Mouse (Mus musculus) kidney, embryonic 16.5 days (tissue): Measurements from ENCODE around the gene Gng3. TPM values are rescaled to one million over a fixed set of nuclear protein-coding genes. Genes with fewer than 3 reads are reported as not detected.

Source experiments
- ATAC-seq: fragments of 200-750 bp; cut with Nextera tagmentation; 2 replicates; pipeline ENCODE4 v1.8.0; 2017; ENCODE audit warnings: moderate TSS enrichment; ENCODE audit not compliant: low FRiP score, low TSS enrichment
- H3K27ac ChIP-seq: fragments of 300-500 bp; sonication (generic); 2 replicates; pipeline ENCODE4 v1.5.1; 2014; ENCODE audit warnings: low read length
- H3K27me3 ChIP-seq: fragments of 300-500 bp; sonication (generic); 2 replicates; pipeline ENCODE4 v1.6.1; 2014; ENCODE audit warnings: low read length, control low read depth, mixed read lengths; ENCODE audit not compliant: insufficient read depth
- H3K36me3 ChIP-seq: fragments of 300-500 bp; sonication (generic); 2 replicates; pipeline ENCODE4 v1.6.1; 2014; ENCODE audit warnings: low read length, control low read depth, mixed read lengths; ENCODE audit not compliant: insufficient read depth
- H3K4me1 ChIP-seq: fragments of 300-500 bp; sonication (generic); 2 replicates; pipeline ENCODE4 v1.6.1; 2014; ENCODE audit warnings: low read length, control low read depth, mixed read lengths; ENCODE audit not compliant: insufficient read depth
- H3K4me2 ChIP-seq: fragments of 300-500 bp; sonication (generic); replicated peaks from 2 replicates; pipeline ENCODE4 v1.6.1; 2014; ENCODE audit warnings: low read depth, low read length
- H3K4me3 ChIP-seq: fragments of 300-500 bp; sonication (generic); 2 replicates; pipeline ENCODE4 v1.5.1; 2014; ENCODE audit warnings: mild to moderate bottlenecking, low read length
- H3K9ac ChIP-seq: fragments of 300-500 bp; sonication (generic); replicated peaks from 2 replicates; pipeline ENCODE4 v1.6.1; 2014; ENCODE audit warnings: low read length
- H3K9me3 ChIP-seq: fragments of 300-500 bp; sonication (generic); 2 replicates; pipeline ENCODE4 v1.6.1; 2016; ENCODE audit warnings: low read length, control low read depth
- WGBS: fragments of 180-500 bp; shearing (Covaris S2); extraction: QIAGEN DNeasy Blood & Tissue Kit; methylation state at CpG from one replicate; pipeline ENCODE4 v1.1.7; 2014; 5-methylcytosine and 5-hydroxymethylcytosine counted together
- microRNA-seq: library from miRNA; unstranded; fragments of <30 nt; microRNA quantifications from one replicate; pipeline ENCODE4, GENCODE M21; 2016
- polyA plus RNA-seq: library from polyadenylated mRNA; unstranded; fragments of >200 nt; fragmentation: Nextera tagmentation; extraction: Ambion mirVana; gene quantifications from 2 replicates; pipeline ENCODE4 v1.2.1, GENCODE M21; 2015

The Gng3 gene
- polyA plus RNA-seq, 1 experiment from 2014 or later = 3.2 TPM

DNA sequence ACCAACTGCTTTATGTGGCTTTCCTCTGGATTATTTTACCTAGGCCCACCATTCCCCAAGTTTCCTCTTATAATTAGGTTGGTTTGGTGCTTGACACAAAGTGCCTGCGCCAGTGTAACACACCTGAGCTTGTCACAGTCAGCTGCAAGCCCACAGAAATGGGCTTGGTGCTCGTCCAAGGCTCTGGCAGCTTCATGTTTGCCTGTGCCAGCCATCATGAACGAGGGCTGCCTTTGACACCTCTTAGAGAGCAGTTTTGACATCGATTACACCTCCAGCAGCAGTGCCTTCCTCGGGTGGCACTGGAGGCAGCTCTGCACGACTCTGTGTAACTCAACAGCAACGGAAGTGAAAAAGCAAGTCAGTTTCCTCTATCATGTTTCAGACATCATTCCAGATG is 48.8 kb downstream of the Gng3 start:
- no peak overlapping the region for H3K27ac ChIP-seq
- no peak for ATAC-seq
- H3K4me3 ChIP-seq = no peak overlapping the region
- no peak overlapping the region for H3K4me2 ChIP-seq
- H3K36me3 ChIP-seq = peaks cover 33% of the 10 kb centered on the region
- H3K27me3 ChIP-seq = no peaks in the 10 kb centered on the region
- 74% methylated on average over 7 of the region's 7 CpGs for WGBS
- H3K4me1 ChIP-seq = peaks cover 5% of the 10 kb centered on the region
- H3K9me3 ChIP-seq = 0 out of 2 replicates have a peak, but pooled peaks cover 5% of the 10 kb centered on the region
- H3K9ac ChIP-seq = no peak overlapping the region

- H3K27ac ChIP-seq = no peak overlapping the region
- H3K36me3 ChIP-seq = peaks cover 23% of the 10 kb centered on the region
- no peak overlapping the region for H3K9ac ChIP-seq
- H3K4me3 ChIP-seq = no peak overlapping the region
- no peak overlapping the region for H3K4me2 ChIP-seq
- no peak for ATAC-seq
- H3K4me1 ChIP-seq = peaks cover 7% of the 10 kb centered on the region
- no peaks in the 10 kb centered on the region for H3K27me3 ChIP-seq
- 45% methylated on average over 1 of the region's 1 CpGs for WGBS
- H3K9me3 ChIP-seq = 0 out of 2 replicates have a peak, but pooled peaks cover 5% of the 10 kb centered on the region
These were observed 49.8 kb downstream of the Gng3 start for GRCm38 (mm10) chr19:8789171-8789570.

- Histone ChIP-seq H3K27me3 (no peaks in the 10 kb centered on the region), H3K9me3 (0 out of 2 replicates have a peak, but pooled peaks cover 5% of the 10 kb centered on the region), H3K9ac (no peak overlapping the region), H3K4me1 (peaks cover 7% of the 10 kb centered on the region), H3K4me2 (no peak overlapping the region), H3K27ac (no peak overlapping the region), H3K4me3 (no peak overlapping the region), H3K36me3 (peaks cover 21% of the 10 kb centered on the region)
- ATAC-seq = no peak
- 27% methylated on average over 3 of the region's 3 CpGs for WGBS
These were observed 50.5 kb downstream of the Gng3 start for GRCm38 (mm10) chr19:8788521-8788920.

Small RNA genes lying within 50 kb of the gene (microRNA-seq; reads per million reads assigned to microRNA genes)
- gene Mir5136 = 0.79 reads per million

Other genes with a start within 250 kb of the Gng3 start
- 15.7 and 16.3 TPM in 2 replicates for gene Slc22a8, start 247.9 kb downstream of the Gng3 start, polyA plus RNA-seq
- 48.8 and 59.4 TPM in 2 replicates for gene Slc22a6, start 221.2 kb downstream of the Gng3 start, polyA plus RNA-seq
- gene Chrm1, start 175.4 kb downstream of the Gng3 start, polyA plus RNA-seq = 0.11 and 0.14 TPM in 2 replicates
- 141 and 146 TPM in 2 replicates for gene Slc3a2, start 115.8 kb downstream of the Gng3 start, polyA plus RNA-seq
- 101 and 108 TPM in 2 replicates for gene Wdr74, start 103.4 kb downstream of the Gng3 start, polyA plus RNA-seq
- gene 1700092M07Rik, start 98.5 kb downstream of the Gng3 start, polyA plus RNA-seq = 1.9 and 2.0 TPM in 2 replicates
- 150 and 154 TPM in 2 replicates for gene Stx5a, start 97.8 kb downstream of the Gng3 start, polyA plus RNA-seq
- 213 and 218 TPM in 2 replicates for gene Nxf1, start 82.1 kb downstream of the Gng3 start, polyA plus RNA-seq
- gene Tmem223, start 68.2 kb downstream of the Gng3 start, polyA plus RNA-seq = 197 and 215 TPM in 2 replicates
- gene Tmem179b, start 64.7 kb downstream of the Gng3 start, polyA plus RNA-seq = 89.4 and 92.5 TPM in 2 replicates
- 37.2 and 39.0 TPM in 2 replicates for gene Taf6l, start 52.8 kb downstream of the Gng3 start, polyA plus RNA-seq
- 168 and 176 TPM in 2 replicates for gene Polr2g, start 40.6 kb downstream of the Gng3 start, polyA plus RNA-seq
- 6.2 and 6.4 TPM in 2 replicates for gene Zbtb3, start 36.6 kb downstream of the Gng3 start, polyA plus RNA-seq
- gene Ttc9c, start 19.9 kb downstream of the Gng3 start, polyA plus RNA-seq = 53.0 and 63.0 TPM in 2 replicates
- gene Hnrnpul2, start 19.2 kb downstream of the Gng3 start, polyA plus RNA-seq = 5.4 and 5.9 TPM in 2 replicates
- not detected in 2 replicates for gene AC129217.1, start 9.4 kb downstream of the Gng3 start, polyA plus RNA-seq
- 56.7 and 62.4 TPM in 2 replicates for gene Bscl2, start 1.7 kb downstream of the Gng3 start, polyA plus RNA-seq
- gene Lrrn4cl, start 11.6 kb upstream of the Gng3 start, polyA plus RNA-seq = 0.75 and 1.0 TPM in 2 replicates
- gene Ubxn1, start 32.3 kb upstream of the Gng3 start, polyA plus RNA-seq = 195 and 197 TPM in 2 replicates
- 69.3 and 71.4 TPM in 2 replicates for gene Uqcc3, start 41.7 kb upstream of the Gng3 start, polyA plus RNA-seq
- gene Lbhd1, start 44.5 kb upstream of the Gng3 start, polyA plus RNA-seq = 78.4 and 84.3 TPM in 2 replicates
- not detected in 2 replicates for gene Gm49403, start 44.7 kb upstream of the Gng3 start, polyA plus RNA-seq
- gene 1810009A15Rik, start 49.7 kb upstream of the Gng3 start, polyA plus RNA-seq = 93.0 and 94.3 TPM in 2 replicates
- 1.2 TPM in 1 of 2 replicates, not detected in the other for gene Gm49416, start 49.7 kb upstream of the Gng3 start, polyA plus RNA-seq
- gene Ints5, start 53.8 kb upstream of the Gng3 start, polyA plus RNA-seq = 49.5 and 53.1 TPM in 2 replicates
- 146 and 151 TPM in 2 replicates for gene Ganab, start 58.9 kb upstream of the Gng3 start, polyA plus RNA-seq
- gene B3gat3, start 81.2 kb upstream of the Gng3 start, polyA plus RNA-seq = 51.1 and 53.5 TPM in 2 replicates
- 4.3 and 4.5 TPM in 2 replicates for gene Rom1, start 90.2 kb upstream of the Gng3 start, polyA plus RNA-seq
- 33.2 and 34.1 TPM in 2 replicates for gene Eml3, start 90.4 kb upstream of the Gng3 start, polyA plus RNA-seq
- gene Mta2, start 102.7 kb upstream of the Gng3 start, polyA plus RNA-seq = 179 and 180 TPM in 2 replicates
- 36.0 and 38.3 TPM in 2 replicates for gene Tut1, start 114.7 kb upstream of the Gng3 start, polyA plus RNA-seq
- 436 and 455 TPM in 2 replicates for gene Eef1g, start 127.8 kb upstream of the Gng3 start, polyA plus RNA-seq
- 14.0 and 14.4 TPM in 2 replicates for gene Ahnak, start 150.1 kb upstream of the Gng3 start, polyA plus RNA-seq
- 0.76 TPM in 1 of 2 replicates, not detected in the other for gene Scgb1a1, start 248.8 kb upstream of the Gng3 start, polyA plus RNA-seq